Mouse (Mus musculus): Measurements from ENCODE around the gene Abcd4.

DNA sequence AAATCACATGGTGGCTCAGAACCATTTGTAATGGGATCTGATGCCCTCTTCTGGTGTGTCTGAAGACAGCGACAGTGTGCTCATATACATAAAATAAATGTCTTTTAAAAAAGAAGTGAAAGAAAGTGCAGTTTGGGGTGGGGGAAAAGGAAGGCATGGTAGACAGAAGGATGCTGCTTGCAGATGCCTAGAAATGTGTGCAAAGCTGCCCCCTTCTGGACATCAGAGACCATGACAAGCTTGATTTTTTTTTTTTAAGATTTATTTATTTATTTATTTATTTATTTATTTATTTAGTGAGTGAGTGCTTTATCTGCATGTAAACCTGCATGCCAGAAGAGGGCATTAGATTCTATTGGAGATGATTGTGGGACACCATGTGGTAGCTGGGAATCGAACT, 35.9 kb downstream of the Abcd4 start:
- TF ChIP-seq CTCF (IDR thresholded peaks at IDR 0.05; ENCODE audit: extremely low read depth, insufficient read length, insufficient replicate concordance, low read depth, low read length): no peak
- no peak for TF ChIP-seq POLR2A (IDR thresholded peaks at IDR 0.05; ENCODE audit: low read depth, low read length)
